Mouse (Mus musculus) bone marrow, adult 2 months (tissue): Measurements from ENCODE around the gene Hist2h2ab.

Experiments used
- CTCF ChIP-seq: fragments of 200-500 bp; IDR thresholded peaks from 2 replicates; pipeline ENCODE4 v1.5.1; 2011; ENCODE audit warnings: low read length, control low read depth; ENCODE audit not compliant: control insufficient read depth, insufficient read depth
- POLR2A ChIP-seq: fragments of 200-500 bp; IDR thresholded peaks from 2 replicates; pipeline ENCODE4 v1.6.1; 2011; ENCODE audit warnings: low read depth, mild to moderate bottlenecking, control low read depth, low read length, borderline replicate concordance; ENCODE audit not compliant: control insufficient read depth

DNA sequence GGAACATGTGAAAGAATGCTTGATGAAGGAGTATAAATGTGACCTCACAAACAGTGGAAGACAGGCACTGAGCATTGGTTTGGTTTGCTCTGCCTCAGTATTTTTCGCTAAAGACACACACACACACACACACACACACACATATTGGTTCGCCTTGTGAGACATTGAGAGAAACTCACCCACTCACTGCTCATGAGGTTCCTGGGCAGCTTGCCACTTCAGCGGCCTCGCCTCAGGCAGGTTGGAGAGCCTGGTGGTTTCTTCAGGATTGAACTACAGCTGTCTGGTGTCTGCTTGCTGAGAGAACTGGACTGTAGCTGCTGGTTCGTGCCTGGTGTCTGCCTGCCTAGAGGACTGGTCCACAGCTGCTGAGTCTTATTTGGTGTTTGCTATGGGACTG, 40.6 kb downstream of the Hist2h2ab start:
- TF ChIP-seq POLR2A (no peak), CTCF (no peak)
